Mouse (Mus musculus) liver, adult 2 months (tissue): ENCODE results near the gene Fam208a. TPM values are rescaled to one million over a fixed set of nuclear protein-coding genes. Genes with fewer than 3 reads are reported as not detected.

Source experiments
- DNase-seq: peaks from one replicate; pipeline ENCODE4 v3.0.0-alpha.2; 2011; ENCODE audit warnings: low read depth, low spot score; ENCODE audit errors: extremely low read depth
- H3K27ac ChIP-seq: fragments of 200-500 bp; replicated peaks from 2 replicates; pipeline ENCODE4 v1.5.1; 2012; ENCODE audit warnings: low read depth, mild to moderate bottlenecking, control low read depth, inconsistent platforms, low read length; ENCODE audit not compliant: insufficient read depth
- H3K27me3 ChIP-seq: fragments of 200-500 bp; 2 replicates; pipeline ENCODE4 v1.6.1; 2012; ENCODE audit warnings: mild to moderate bottlenecking, moderate library complexity, low read length, inconsistent platforms; ENCODE audit not compliant: control insufficient read depth, insufficient read depth
- H3K36me3 ChIP-seq: fragments of 200-500 bp; 2 replicates; pipeline ENCODE4 v1.6.1; 2012; ENCODE audit warnings: low read length, inconsistent platforms; ENCODE audit not compliant: control insufficient read depth, insufficient read depth
- H3K4me1 ChIP-seq: fragments of 200-500 bp; 2 replicates; pipeline ENCODE4 v1.6.1; 2011; ENCODE audit warnings: low read length; ENCODE audit not compliant: control insufficient read depth, insufficient read depth
- H3K4me3 ChIP-seq: fragments of 200-500 bp; 2 replicates; pipeline ENCODE4 v1.5.1; 2011; ENCODE audit warnings: low read depth, mild to moderate bottlenecking, control low read depth, low read length, moderate library complexity; ENCODE audit not compliant: insufficient read depth
- H3K79me2 ChIP-seq: fragments of 200-500 bp; 2 replicates; pipeline ENCODE4 v1.6.1; 2012; ENCODE audit warnings: inconsistent platforms, mild to moderate bottlenecking, low read length, moderate library complexity; ENCODE audit not compliant: control insufficient read depth, insufficient read depth
- H3K9ac ChIP-seq: fragments of 200-500 bp; 2 replicates; pipeline ENCODE4 v1.6.1; 2012; ENCODE audit warnings: low read depth, mild to moderate bottlenecking, control low read depth, inconsistent platforms, low read length
- CTCF ChIP-seq: fragments of 200-500 bp; IDR thresholded peaks from 2 replicates; pipeline ENCODE4 v1.5.1; 2011; ENCODE audit warnings: low read depth, low read length, control low read depth
- POLR2A ChIP-seq: fragments of 200-500 bp; IDR thresholded peaks from 2 replicates; pipeline ENCODE4 v1.6.1; 2011; ENCODE audit warnings: low read length, control low read depth; ENCODE audit not compliant: insufficient read depth; ENCODE audit errors: extremely low read depth
- WGBS: fragments of 180-500 bp; shearing (Covaris S2); methylation state at CpG from one replicate; pipeline ENCODE4 v1.1.7; 2018; 5-methylcytosine and 5-hydroxymethylcytosine counted together
- polyA plus RNA-seq: library from polyadenylated mRNA; depleted of rRNA; stranded (reverse); fragments of >200 nt; gene quantifications from 2 replicates; pipeline ENCODE4 v1.2.3, GENCODE M21; 2012
- total RNA-seq: library from RNA; depleted of rRNA; stranded (reverse); fragments of >200 nt; gene quantifications from 2 replicates; pipeline ENCODE4 v1.2.3, GENCODE M21; 2014

Fam208a gene
- total and polyA plus RNA-seq, 2 experiments = 3.1 to 43.1 TPM

DNA sequence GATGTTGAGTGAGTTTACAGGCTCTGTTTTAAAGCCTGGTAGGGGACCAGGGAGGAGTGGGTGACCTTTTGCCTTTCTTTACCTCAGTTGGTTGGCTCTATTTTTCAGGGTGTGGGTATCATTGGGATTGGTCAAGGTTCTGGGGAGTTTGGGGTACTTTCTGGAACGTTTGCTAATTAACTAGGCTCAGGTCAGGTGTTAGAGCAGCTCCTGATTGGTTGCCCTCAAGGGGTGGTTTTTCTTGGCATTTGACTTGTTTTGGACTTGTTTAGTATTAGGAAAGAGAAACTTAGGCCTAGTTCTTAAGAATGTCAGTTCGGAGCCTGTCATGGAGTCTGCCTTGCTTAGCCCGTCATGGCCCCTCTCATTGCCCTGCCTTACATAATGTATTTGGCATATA is 8.2 kb downstream of the Fam208a start:
- no peaks in the 10 kb centered on the region for H3K27me3 ChIP-seq
- DNase-seq = peak; percentile 75
- no peak for TF ChIP-seq POLR2A
- no peak for TF ChIP-seq CTCF
- peaks cover 5% of the 10 kb centered on the region; the same call in 1 of the 2 replicates for H3K4me1 ChIP-seq
- peaks cover 3% of the 10 kb centered on the region; the same call in 1 of the 2 replicates for H3K79me2 ChIP-seq
- peak overlapping the region; percentile 55 for H3K27ac ChIP-seq
- H3K9ac ChIP-seq = no peak overlapping the region
- peaks cover 19% of the 10 kb centered on the region for H3K36me3 ChIP-seq
- WGBS = 60% methylated on average over 3 of the region's 3 CpGs
- H3K4me3 ChIP-seq = no peak overlapping the region

DNA sequence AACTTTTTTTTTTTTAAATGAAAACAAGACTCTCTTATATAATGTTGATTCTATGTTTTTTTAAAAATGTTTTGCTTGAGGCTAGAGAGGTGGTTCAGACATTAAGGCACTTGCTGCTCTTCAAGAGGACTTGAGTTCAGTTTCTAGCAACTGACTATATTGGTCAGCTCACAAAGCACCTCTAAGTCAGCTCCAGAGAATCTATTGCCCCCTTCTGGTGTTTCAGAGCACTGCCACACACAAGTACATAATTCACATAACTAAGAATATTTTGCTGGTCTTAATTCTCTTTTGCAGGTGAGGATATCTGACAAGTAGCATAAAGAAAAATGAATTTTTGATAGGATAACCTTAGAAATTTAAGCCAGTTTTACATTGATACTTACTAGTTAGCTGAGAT is 12.3 kb downstream of the Fam208a start:
- Histone ChIP-seq H3K4me3 (no peak overlapping the region), H3K9ac (no peak overlapping the region), H3K27ac (no peak overlapping the region), H3K79me2 (peaks cover 3% of the 10 kb centered on the region; the same call in 1 of the 2 replicates), H3K27me3 (no peaks in the 10 kb centered on the region), H3K4me1 (peaks cover 3% of the 10 kb centered on the region; the same call in 1 of the 2 replicates), H3K36me3 (peaks cover 43% of the 10 kb centered on the region)
- DNase-seq = peak; percentile 58
- TF ChIP-seq CTCF = no peak
- no peak for TF ChIP-seq POLR2A

- no peak overlapping the region for H3K4me3 ChIP-seq
- WGBS = 97% methylated on average over 2 of the region's 2 CpGs
- peaks cover 53% of the 10 kb centered on the region for H3K36me3 ChIP-seq
- no peak overlapping the region for H3K9ac ChIP-seq
- TF ChIP-seq POLR2A (no peak), CTCF (no peak)
- H3K27ac ChIP-seq = no peak overlapping the region
- H3K79me2 ChIP-seq = no peaks in the 10 kb centered on the region
- H3K27me3 ChIP-seq = no peaks in the 10 kb centered on the region
- H3K4me1 ChIP-seq = no peaks in the 10 kb centered on the region
- no peak for DNase-seq
These were observed 16.2 kb downstream of the Fam208a start for GRCm38 (mm10) chr14:27444851-27445281.

DNA sequence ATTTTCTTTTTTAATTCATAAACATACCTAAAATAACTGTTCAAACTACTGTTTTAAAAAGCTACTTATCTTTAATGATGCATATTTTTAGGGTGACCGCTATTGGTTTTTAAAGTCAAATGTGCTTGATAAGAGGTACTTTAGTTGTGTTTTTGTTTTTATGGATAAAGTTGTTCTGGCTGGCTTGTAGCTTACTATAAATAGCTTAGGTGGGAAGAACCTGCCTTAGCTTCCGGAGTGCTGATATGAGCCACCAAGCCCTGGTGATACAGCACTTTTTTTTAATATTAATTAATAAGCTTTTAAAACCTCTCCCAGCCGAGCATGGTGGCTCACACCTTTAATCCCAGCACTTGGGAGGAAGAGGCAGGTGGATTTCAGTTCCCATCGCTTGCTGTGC is 18.3 kb downstream of the Fam208a start:
- Histone ChIP-seq H3K79me2 (no peaks in the 10 kb centered on the region), H3K4me1 (no peaks in the 10 kb centered on the region), H3K36me3 (peaks cover 43% of the 10 kb centered on the region), H3K27me3 (no peaks in the 10 kb centered on the region), H3K9ac (no peak overlapping the region), H3K27ac (no peak overlapping the region), H3K4me3 (no peak overlapping the region)
- TF ChIP-seq POLR2A = no peak
- no peak for TF ChIP-seq CTCF
- no peak for DNase-seq
- WGBS = 87% methylated on average over 4 of the region's 4 CpGs

- H3K9ac ChIP-seq = no peak overlapping the region
- 95% methylated on average over 5 of the region's 5 CpGs for WGBS
- TF ChIP-seq CTCF (no peak), POLR2A (no peak)
- H3K36me3 ChIP-seq = peaks cover 35% of the 10 kb centered on the region
- no peak overlapping the region for H3K27ac ChIP-seq
- no peaks in the 10 kb centered on the region for H3K79me2 ChIP-seq
- H3K4me1 ChIP-seq = no peaks in the 10 kb centered on the region
- H3K4me3 ChIP-seq = no peak overlapping the region
- no peaks in the 10 kb centered on the region for H3K27me3 ChIP-seq
- no peak for DNase-seq
These were observed 62.8 kb downstream of the Fam208a start for GRCm38 (mm10) chr14:27491399-27491798.

DNA sequence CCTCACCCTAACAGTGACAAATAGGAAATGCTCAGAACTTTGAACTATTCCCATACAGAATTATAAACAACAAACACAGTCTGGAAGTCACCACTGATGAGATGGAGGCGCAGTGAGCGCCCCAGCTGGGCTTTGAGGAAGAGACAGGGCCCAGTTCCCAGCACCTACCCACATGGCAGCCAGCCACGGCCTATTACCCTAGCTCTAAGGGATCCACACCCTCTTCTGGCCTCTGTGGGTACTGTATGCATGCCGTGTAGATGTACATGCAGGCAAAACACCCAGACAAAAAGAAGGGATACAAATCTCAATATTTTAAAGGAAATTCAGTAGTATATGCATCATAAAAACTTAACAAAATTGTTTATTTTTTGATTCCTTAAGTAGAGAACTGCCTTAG is 64.9 kb downstream of the Fam208a start:
- Histone ChIP-seq H3K4me1 (no peaks in the 10 kb centered on the region), H3K36me3 (peaks cover 28% of the 10 kb centered on the region), H3K27ac (no peak overlapping the region), H3K4me3 (no peak overlapping the region), H3K27me3 (no peaks in the 10 kb centered on the region), H3K79me2 (no peaks in the 10 kb centered on the region), H3K9ac (no peak overlapping the region)
- no peak for DNase-seq
- WGBS = 93% methylated on average over 4 of the region's 4 CpGs
- TF ChIP-seq CTCF (peak; percentile 1; the same call in 1 of the 2 replicates), POLR2A (no peak)
